Mouse (Mus musculus): ENCODE data around the gene Pnma1. TPM values are rescaled to one million over a fixed set of nuclear protein-coding genes. Genes with fewer than 3 reads are reported as not detected.

Gene Pnma1
- polyA plus RNA-seq (2014; fragmentation: Illumina TruSeq; extraction: RNeasy Lipid Tissue Mini Kit (QIAGEN cat#74804); ENCODE audit: low read depth, low replicate concordance) = not detected

DNA sequence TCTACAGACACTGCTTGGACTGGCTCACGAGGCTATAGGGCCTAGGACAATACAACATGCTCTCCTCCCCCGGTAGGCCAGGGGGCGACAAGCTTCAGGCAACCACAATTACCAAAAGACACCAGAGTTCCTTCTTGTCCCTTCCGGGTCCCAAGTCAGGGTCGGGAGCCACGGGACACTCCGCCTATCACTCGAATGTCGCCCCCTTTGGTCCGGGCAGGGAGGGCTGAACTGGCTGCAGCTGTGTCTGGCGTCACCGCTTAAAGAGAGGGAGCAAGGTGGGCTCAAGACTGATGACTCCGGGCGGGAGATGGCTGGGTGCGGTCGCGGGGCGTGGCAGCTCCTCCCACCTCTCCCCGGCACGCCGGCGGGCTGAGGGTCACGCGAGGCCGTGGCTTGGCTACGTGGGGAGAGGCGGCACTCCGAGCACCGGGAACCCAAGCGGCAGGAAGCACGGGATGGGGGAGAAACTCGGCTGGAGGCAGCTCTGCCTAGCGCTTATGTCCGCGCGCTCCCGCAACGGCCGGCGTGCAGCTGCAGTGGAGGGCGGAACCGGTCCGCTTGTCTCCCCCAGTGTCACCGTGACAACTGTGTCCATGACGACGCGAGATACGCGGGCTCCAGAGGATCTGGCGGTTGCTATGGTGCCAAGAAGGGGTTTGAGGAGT lies at the start of gene Pnma1:
Pnma1 (minus strand) TSS at position 536 of the 668 bp plus-strand sequence.

DNA sequence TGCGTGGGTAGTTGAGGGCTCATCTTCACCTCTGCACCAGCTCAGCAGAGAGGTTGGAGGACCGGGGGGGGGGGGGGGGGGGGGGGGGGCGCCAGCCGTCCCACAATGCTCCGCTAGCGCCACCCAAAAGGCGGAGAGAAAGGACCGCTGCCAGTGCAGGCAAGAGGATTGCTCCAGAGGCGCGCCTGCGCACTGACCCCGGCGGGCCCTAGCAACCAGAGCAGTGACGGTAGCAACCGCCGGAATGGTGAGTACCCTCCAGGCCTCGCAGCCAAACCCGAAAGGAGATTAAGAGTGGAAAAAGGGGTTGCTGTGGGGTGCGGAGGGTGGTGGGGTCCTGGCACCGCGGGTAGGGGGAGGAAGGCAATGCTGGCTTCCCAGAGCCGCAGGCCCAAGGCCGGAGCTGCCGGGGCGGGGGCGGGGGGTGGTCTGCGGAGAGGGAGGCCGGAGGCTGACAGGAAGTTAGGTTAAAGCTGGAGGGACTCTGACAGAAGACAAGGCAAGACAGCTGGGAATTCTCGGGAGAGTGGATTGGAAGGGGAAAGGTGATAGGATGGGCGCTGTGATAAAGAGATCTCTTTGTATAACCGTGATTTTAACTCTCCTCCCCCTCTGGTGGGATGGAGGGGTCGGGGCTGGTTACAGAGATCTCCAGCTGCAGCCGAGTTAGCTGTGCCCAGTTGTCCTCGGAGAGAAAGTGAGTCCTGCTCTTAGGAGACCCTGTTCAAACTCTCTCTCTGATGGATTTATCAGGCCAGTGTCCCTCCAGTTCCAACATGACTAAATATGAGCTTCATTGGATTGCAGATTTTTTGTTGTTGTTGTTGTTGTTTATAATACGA lies 33.9 kb downstream of the Pnma1 start, which contains the start of gene Dnal1:
Dnal1 (plus strand) TSS at position 214 of the 842 bp plus-strand sequence.

GRCm38 (mm10) chr12:84100604-84101492 lies 47.4 kb downstream of the Pnma1 start, which contains the start of gene Acot6:
Acot6 (plus strand) TSS chr12:84100654.

Other genes starting within 250 kb of the Pnma1 start
- gene Numb, start 226.6 kb downstream of the Pnma1 start, polyA plus RNA-seq (2014; fragmentation: Illumina TruSeq; extraction: RNeasy Lipid Tissue Mini Kit (QIAGEN cat#74804); ENCODE audit: low read depth, low replicate concordance) = 24.2 TPM
- gene Riox1, start 197.9 kb downstream of the Pnma1 start, polyA plus RNA-seq (2014; fragmentation: Illumina TruSeq; extraction: RNeasy Lipid Tissue Mini Kit (QIAGEN cat#74804); ENCODE audit: low read depth, low replicate concordance) = 1.7 TPM
- not detected for gene Heatr4, start 163.6 kb downstream of the Pnma1 start, polyA plus RNA-seq (2014; fragmentation: Illumina TruSeq; extraction: RNeasy Lipid Tissue Mini Kit (QIAGEN cat#74804); ENCODE audit: low read depth, low replicate concordance)
- 3.1 TPM for gene Acot2, start 160.6 kb downstream of the Pnma1 start, polyA plus RNA-seq (2014; fragmentation: Illumina TruSeq; extraction: RNeasy Lipid Tissue Mini Kit (QIAGEN cat#74804); ENCODE audit: low read depth, low replicate concordance)
- gene Acot1, start 139.0 kb downstream of the Pnma1 start, polyA plus RNA-seq (2014; fragmentation: Illumina TruSeq; extraction: RNeasy Lipid Tissue Mini Kit (QIAGEN cat#74804); ENCODE audit: low read depth, low replicate concordance) = 7.6 TPM
- 2.8 TPM for gene Acot4, start 110.1 kb downstream of the Pnma1 start, polyA plus RNA-seq (2014; fragmentation: Illumina TruSeq; extraction: RNeasy Lipid Tissue Mini Kit (QIAGEN cat#74804); ENCODE audit: low read depth, low replicate concordance)
- gene Gm49366, start 109.6 kb downstream of the Pnma1 start, polyA plus RNA-seq (2014; fragmentation: Illumina TruSeq; extraction: RNeasy Lipid Tissue Mini Kit (QIAGEN cat#74804); ENCODE audit: low read depth, low replicate concordance) = not detected
- 0.58 TPM for gene Acot3, start 96.3 kb downstream of the Pnma1 start, polyA plus RNA-seq (2014; fragmentation: Illumina TruSeq; extraction: RNeasy Lipid Tissue Mini Kit (QIAGEN cat#74804); ENCODE audit: low read depth, low replicate concordance)
- gene Acot5, start 79.2 kb downstream of the Pnma1 start, polyA plus RNA-seq (2014; fragmentation: Illumina TruSeq; extraction: RNeasy Lipid Tissue Mini Kit (QIAGEN cat#74804); ENCODE audit: low read depth, low replicate concordance) = not detected
- 16.6 TPM for gene Acot6, start 47.8 kb downstream of the Pnma1 start, polyA plus RNA-seq (2014; fragmentation: Illumina TruSeq; extraction: RNeasy Lipid Tissue Mini Kit (QIAGEN cat#74804); ENCODE audit: low read depth, low replicate concordance)
- 34.3 TPM for gene Dnal1, start 34.1 kb downstream of the Pnma1 start, polyA plus RNA-seq (2014; fragmentation: Illumina TruSeq; extraction: RNeasy Lipid Tissue Mini Kit (QIAGEN cat#74804); ENCODE audit: low read depth, low replicate concordance)
- 10.8 TPM for gene Elmsan1, start 70.4 kb upstream of the Pnma1 start, polyA plus RNA-seq (2014; fragmentation: Illumina TruSeq; extraction: RNeasy Lipid Tissue Mini Kit (QIAGEN cat#74804); ENCODE audit: low read depth, low replicate concordance)
- gene Ptgr2, start 136.7 kb upstream of the Pnma1 start, polyA plus RNA-seq (2014; fragmentation: Illumina TruSeq; extraction: RNeasy Lipid Tissue Mini Kit (QIAGEN cat#74804); ENCODE audit: low read depth, low replicate concordance) = 111 TPM
- 33.8 TPM for gene Zfp410, start 168.4 kb upstream of the Pnma1 start, polyA plus RNA-seq (2014; fragmentation: Illumina TruSeq; extraction: RNeasy Lipid Tissue Mini Kit (QIAGEN cat#74804); ENCODE audit: low read depth, low replicate concordance)
- 3.1 TPM for gene Coq6, start 213.2 kb upstream of the Pnma1 start, polyA plus RNA-seq (2014; fragmentation: Illumina TruSeq; extraction: RNeasy Lipid Tissue Mini Kit (QIAGEN cat#74804); ENCODE audit: low read depth, low replicate concordance)
- gene Fam161b, start 213.3 kb upstream of the Pnma1 start, polyA plus RNA-seq (2014; fragmentation: Illumina TruSeq; extraction: RNeasy Lipid Tissue Mini Kit (QIAGEN cat#74804); ENCODE audit: low read depth, low replicate concordance) = 3.4 TPM